19 mouse cellular contexts compared by ENCODE assay signal in genomic region chr5:35889641-35890040, GRCm38 (mm10).
"Had no signal": no experiment of that assay in that cellular context is flagged by ENCODE, and none has a peak within 500 bp of the region (broad histone marks: within the 10 kb centered on the region; RNA-seq: fewer than 3 reads in every experiment).

No protein-coding gene starts in this region.

- ATAC-seq: liver, postnatal 0 days; lung, postnatal 0 days; midbrain, embryonic 15.5 days had no signal

- H3K9me3 ChIP-seq: limb, embryonic 12.5 days; limb, embryonic 15.5 days; midbrain, embryonic 12.5 days; midbrain, embryonic 15.5 days; neural tube, embryonic 12.5 days; neural tube, embryonic 15.5 days; stomach, embryonic 15.5 days had no signal

- H3K9ac ChIP-seq: limb, embryonic 12.5 days; limb, embryonic 15.5 days; liver, embryonic 14.5 days; liver, postnatal 0 days; lung, embryonic 14.5 days; midbrain, embryonic 12.5 days; midbrain, embryonic 15.5 days; neural tube, embryonic 12.5 days; neural tube, embryonic 15.5 days; stomach, embryonic 15.5 days had no signal

- H3K27me3 ChIP-seq: midbrain, embryonic 15.5 days; neural tube, embryonic 12.5 days; neural tube, embryonic 15.5 days; stomach, embryonic 15.5 days had no signal

- H3K27ac ChIP-seq: limb, embryonic 12.5 days; limb, embryonic 15.5 days; liver, embryonic 14.5 days; macrophage; midbrain, embryonic 12.5 days; midbrain, embryonic 15.5 days; neural tube, embryonic 12.5 days; neural tube, embryonic 15.5 days; stomach, embryonic 15.5 days had no signal

- H3K4me3 ChIP-seq: limb, embryonic 12.5 days; limb, embryonic 15.5 days; midbrain, embryonic 12.5 days; midbrain, embryonic 15.5 days; neural tube, embryonic 12.5 days; neural tube, embryonic 15.5 days; stomach, embryonic 15.5 days had no signal

- H3K4me2 ChIP-seq: limb, embryonic 12.5 days; limb, embryonic 15.5 days; liver, embryonic 11.5 days; lung, embryonic 14.5 days; midbrain, embryonic 12.5 days; midbrain, embryonic 15.5 days; neural tube, embryonic 12.5 days; neural tube, embryonic 15.5 days; stomach, embryonic 15.5 days had no signal

- DNase-seq: kidney, adult 8-10 months; left cerebral cortex, postnatal 4 days; liver, postnatal 0 days; right cerebral cortex, adult 18-20 months; right cerebral cortex, postnatal 14 days; right cerebral cortex, postnatal 4 days; thymus, postnatal 25 days had no signal

- H3K36me3 ChIP-seq: limb, embryonic 12.5 days; limb, embryonic 15.5 days; midbrain, embryonic 12.5 days; midbrain, embryonic 15.5 days; neural tube, embryonic 12.5 days; neural tube, embryonic 15.5 days; stomach, embryonic 15.5 days had no signal

- H3K4me1 ChIP-seq: stomach, embryonic 15.5 days had no signal
